Mouse (Mus musculus): ENCODE measurements around the gene Rcl1. TPM values are rescaled to one million over a fixed set of nuclear protein-coding genes. Genes with fewer than 3 reads are reported as not detected.

Gene Rcl1
- total RNA-seq, 1 experiment: 70.5 TPM

GRCm38 (mm10) chr19:29131171-29131570, 30.0 kb downstream of the Rcl1 start:
- H3K4me1 ChIP-seq (ENCODE audit: control insufficient read depth in 2 of 2, insufficient read depth in 2 of 2, low read length in 2 of 2, poor library complexity in 1 of 2): peaks cover 0 to 4% of the 10 kb centered on the region in 2 experiments; a peak in 2 of 4 replicates
- no peak overlapping the region for H3K9ac ChIP-seq (ENCODE audit: insufficient read depth, low read depth, low read length, poor library complexity, severe bottlenecking)
- in situ Hi-C loops (cut with MboI; ENCODE audit: low sequenced_read_pairs in 2 of 2, unreplicated experiment in 2 of 2): no loop called here
- H3K9me3 ChIP-seq (ENCODE audit: control insufficient read depth, insufficient read depth, low read depth, low read length): no peaks in the 10 kb centered on the region
- DNase-seq (ENCODE audit: low read depth, low spot score): no peak
- peaks cover 62% of the 10 kb centered on the region for H3K36me3 ChIP-seq (ENCODE audit: control insufficient read depth, insufficient read depth, low read length, poor library complexity, severe bottlenecking)
- H3K4me3 ChIP-seq (ENCODE audit: insufficient read depth in 1 of 2, low read depth in 1 of 2, low read length in 2 of 2, poor library complexity in 1 of 2, severe bottlenecking in 1 of 2): no peak overlapping the region
- no peak for TF ChIP-seq CHD2 (IDR thresholded peaks at IDR 0.05; ENCODE audit: low read depth, low read length)
- TF ChIP-seq MAFK (IDR thresholded peaks at IDR 0.05; ENCODE audit: insufficient read depth, low read depth, low read length): no peak
- no peak for TF ChIP-seq ZC3H11A (IDR thresholded peaks at IDR 0.05; ENCODE audit: borderline replicate concordance, low read depth, low read length)
- H3K27ac ChIP-seq (ENCODE audit: insufficient read depth, low read depth, low read length, poor library complexity, severe bottlenecking): no peak overlapping the region

GRCm38 (mm10) chr19:29134293-29134692, 33.1 kb downstream of the Rcl1 start:
- TF ChIP-seq MAFK (IDR thresholded peaks at IDR 0.05; ENCODE audit: insufficient read depth, low read depth, low read length): no peak
- TF ChIP-seq CHD2 (IDR thresholded peaks at IDR 0.05; ENCODE audit: low read depth, low read length): no peak
- no peak for TF ChIP-seq HCFC1 (IDR thresholded peaks at IDR 0.05; ENCODE audit: borderline replicate concordance, insufficient read depth, low read length)
- no peak for TF ChIP-seq ZC3H11A (IDR thresholded peaks at IDR 0.05; ENCODE audit: borderline replicate concordance, low read depth, low read length)
- TF ChIP-seq ZNF384 (IDR thresholded peaks at IDR 0.05; ENCODE audit: low read depth, low read length): no peak
- in situ Hi-C loops (cut with MboI; ENCODE audit: low sequenced_read_pairs in 2 of 2, unreplicated experiment in 2 of 2): no loop called here
- no peak for DNase-seq (ENCODE audit: low read depth, low spot score)
- no peak overlapping the region for H3K4me3 ChIP-seq (ENCODE audit: insufficient read depth in 1 of 2, low read depth in 1 of 2, low read length in 2 of 2, poor library complexity in 1 of 2, severe bottlenecking in 1 of 2)
- peaks cover 56% of the 10 kb centered on the region for H3K36me3 ChIP-seq (ENCODE audit: control insufficient read depth, insufficient read depth, low read length, poor library complexity, severe bottlenecking)
- no peaks in the 10 kb centered on the region for H3K4me1 ChIP-seq (ENCODE audit: control insufficient read depth in 2 of 2, insufficient read depth in 2 of 2, low read length in 2 of 2, poor library complexity in 1 of 2)
- no peak overlapping the region for H3K27ac ChIP-seq (ENCODE audit: insufficient read depth, low read depth, low read length, poor library complexity, severe bottlenecking)
- H3K9ac ChIP-seq (ENCODE audit: insufficient read depth, low read depth, low read length, poor library complexity, severe bottlenecking): no peak overlapping the region
- H3K9me3 ChIP-seq (ENCODE audit: control insufficient read depth, insufficient read depth, low read depth, low read length): no peaks in the 10 kb centered on the region

DNA sequence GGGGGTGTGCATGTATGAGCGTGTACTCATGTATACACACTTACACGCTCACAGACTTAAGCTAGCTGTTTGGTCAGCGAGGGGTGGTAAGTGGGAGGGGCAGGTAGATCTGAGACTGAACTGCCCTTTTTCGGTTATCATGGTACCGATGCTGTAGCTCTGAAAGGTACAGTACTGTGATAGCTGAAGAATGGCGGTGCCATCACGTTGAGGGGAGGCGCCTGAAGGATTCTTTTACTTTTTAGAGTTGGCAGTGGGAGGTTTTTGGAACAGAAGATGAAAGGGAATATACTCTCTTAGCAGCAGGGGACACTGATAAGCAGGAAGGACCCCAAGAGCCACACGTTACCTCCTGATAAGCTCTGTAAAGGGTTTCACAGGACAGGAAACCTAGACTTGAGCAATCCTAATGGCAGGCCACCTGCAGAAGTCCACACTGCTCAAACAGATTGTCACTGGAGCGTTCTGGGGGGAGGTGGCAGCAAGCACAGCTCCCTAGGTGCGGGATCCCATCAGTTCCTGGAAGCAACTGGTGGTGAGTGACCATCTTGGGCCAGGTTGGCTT, 34.1 kb downstream of the Rcl1 start:
- no peak overlapping the region for H3K9ac ChIP-seq (ENCODE audit: insufficient read depth, low read depth, low read length, poor library complexity, severe bottlenecking)
- H3K36me3 ChIP-seq (ENCODE audit: control insufficient read depth, insufficient read depth, low read length, poor library complexity, severe bottlenecking): peaks cover 54% of the 10 kb centered on the region
- H3K4me3 ChIP-seq (ENCODE audit: insufficient read depth in 1 of 2, low read depth in 1 of 2, low read length in 2 of 2, poor library complexity in 1 of 2, severe bottlenecking in 1 of 2): no peak overlapping the region
- H3K27ac ChIP-seq (ENCODE audit: insufficient read depth, low read depth, low read length, poor library complexity, severe bottlenecking): no peak overlapping the region
- DNase-seq (ENCODE audit: low read depth, low spot score): no peak
- TF ChIP-seq ZNF384 (IDR thresholded peaks at IDR 0.05; ENCODE audit: low read depth, low read length): no peak
- no peak for TF ChIP-seq ZC3H11A (IDR thresholded peaks at IDR 0.05; ENCODE audit: borderline replicate concordance, low read depth, low read length)
- TF ChIP-seq CHD2 (IDR thresholded peaks at IDR 0.05; ENCODE audit: low read depth, low read length): no peak
- TF ChIP-seq MAFK (IDR thresholded peaks at IDR 0.05; ENCODE audit: insufficient read depth, low read depth, low read length): no peak
- TF ChIP-seq HCFC1 (IDR thresholded peaks at IDR 0.05; ENCODE audit: borderline replicate concordance, insufficient read depth, low read length): no peak
- no peaks in the 10 kb centered on the region for H3K4me1 ChIP-seq (ENCODE audit: control insufficient read depth in 2 of 2, insufficient read depth in 2 of 2, low read length in 2 of 2, poor library complexity in 1 of 2)
- H3K9me3 ChIP-seq (ENCODE audit: control insufficient read depth, insufficient read depth, low read depth, low read length): no peaks in the 10 kb centered on the region
- in situ Hi-C loops (cut with MboI; ENCODE audit: low sequenced_read_pairs in 2 of 2, unreplicated experiment in 2 of 2): no loop called here

DNA sequence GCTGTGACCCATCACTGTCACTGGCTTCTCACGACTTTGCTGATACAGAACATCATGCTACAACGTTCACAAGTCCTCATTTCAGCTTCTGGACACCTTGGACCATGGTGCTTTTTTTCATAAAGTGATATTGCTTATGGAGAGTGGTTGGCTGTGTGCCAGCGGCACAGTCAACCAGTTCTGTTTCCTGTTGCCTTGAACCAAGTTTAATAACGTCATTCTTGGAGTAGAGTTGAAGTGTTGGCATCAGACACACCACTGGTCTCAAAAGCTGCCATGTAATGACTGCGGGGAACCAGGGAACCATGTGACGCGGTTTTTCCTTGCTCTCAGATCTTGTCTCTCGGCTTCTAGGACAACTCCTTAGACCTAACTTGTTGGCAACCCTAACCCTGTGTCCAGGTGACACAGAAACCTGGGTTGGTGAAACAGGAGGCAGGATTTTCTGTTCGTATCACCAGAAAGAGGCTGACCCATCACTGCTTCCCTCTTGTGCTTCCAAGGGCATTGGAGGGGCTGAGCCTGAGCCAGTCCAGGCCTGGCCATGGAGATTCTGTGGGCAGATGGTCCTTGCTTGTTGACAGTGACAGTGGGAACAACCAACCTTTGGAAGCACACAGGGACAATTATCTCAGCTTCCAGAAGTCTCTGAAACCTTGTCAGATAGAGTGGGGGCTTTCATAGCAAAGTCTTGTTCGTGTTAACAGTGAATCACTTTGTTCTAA, 37.5 kb downstream of the Rcl1 start:
- Histone ChIP-seq H3K4me1 (ENCODE audit: control insufficient read depth in 2 of 2, insufficient read depth in 2 of 2, low read length in 2 of 2, poor library complexity in 1 of 2) (no peaks in the 10 kb centered on the region), H3K4me3 (ENCODE audit: insufficient read depth in 1 of 2, low read depth in 1 of 2, low read length in 2 of 2, poor library complexity in 1 of 2, severe bottlenecking in 1 of 2) (no peak overlapping the region), H3K9ac (ENCODE audit: insufficient read depth, low read depth, low read length, poor library complexity, severe bottlenecking) (no peak overlapping the region), H3K9me3 (ENCODE audit: control insufficient read depth, insufficient read depth, low read depth, low read length) (no peaks in the 10 kb centered on the region), H3K36me3 (ENCODE audit: control insufficient read depth, insufficient read depth, low read length, poor library complexity, severe bottlenecking) (peaks cover 55% of the 10 kb centered on the region), H3K27ac (ENCODE audit: insufficient read depth, low read depth, low read length, poor library complexity, severe bottlenecking) (no peak overlapping the region)
- DNase-seq (ENCODE audit: low read depth, low spot score): no peak
- TF ChIP-seq CHD2 (IDR thresholded peaks at IDR 0.05; ENCODE audit: low read depth, low read length) (no peak), MAFK (IDR thresholded peaks at IDR 0.05; ENCODE audit: insufficient read depth, low read depth, low read length) (no peak), HCFC1 (IDR thresholded peaks at IDR 0.05; ENCODE audit: borderline replicate concordance, insufficient read depth, low read length) (no peak), ZNF384 (IDR thresholded peaks at IDR 0.05; ENCODE audit: low read depth, low read length) (no peak), ZC3H11A (IDR thresholded peaks at IDR 0.05; ENCODE audit: borderline replicate concordance, low read depth, low read length) (no peak)
- in situ Hi-C loops (cut with MboI; ENCODE audit: low sequenced_read_pairs in 2 of 2, unreplicated experiment in 2 of 2): no loop called here
